Mouse (Mus musculus) limb, embryonic 11.5 days (tissue): ENCODE measurements around the gene Ptgs1. TPM values are rescaled to one million over a fixed set of nuclear protein-coding genes. Genes with fewer than 3 reads are reported as not detected.

ENCODE experiments used
- ATAC-seq: fragments of 200-750 bp; cut with Nextera tagmentation; 2 replicates; pipeline ENCODE4 v1.8.0; 2017; ENCODE audit warnings: low read depth; ENCODE audit not compliant: insufficient number of reproducible peaks, low FRiP score, low TSS enrichment
- DNase-seq: peaks from one replicate; pipeline ENCODE4 v3.0.0-alpha.2; 2015; ENCODE audit warnings: low spot score
- H3K27ac ChIP-seq: fragments of 300-500 bp; sonication (generic); replicated peaks from 2 replicates; pipeline ENCODE4 v1.5.1; 2014; ENCODE audit warnings: low read depth, mild to moderate bottlenecking, low read length
- H3K27me3 ChIP-seq: fragments of 300-500 bp; sonication (generic); 2 replicates; pipeline ENCODE4 v1.6.1; 2014; ENCODE audit warnings: mild to moderate bottlenecking, low read length, mixed read lengths; ENCODE audit not compliant: control insufficient read depth, insufficient read depth
- H3K36me3 ChIP-seq: fragments of 300-500 bp; sonication (generic); 2 replicates; pipeline ENCODE4 v1.6.1; 2014; ENCODE audit warnings: mild to moderate bottlenecking, low read length, moderate library complexity, mixed read lengths; ENCODE audit not compliant: control insufficient read depth, insufficient read depth
- H3K4me1 ChIP-seq: fragments of 300-500 bp; sonication (generic); 2 replicates; pipeline ENCODE4 v1.6.1; 2014; ENCODE audit warnings: low read length, mixed read lengths; ENCODE audit not compliant: control insufficient read depth, insufficient read depth
- H3K4me2 ChIP-seq: fragments of 300-500 bp; sonication (generic); 2 replicates; pipeline ENCODE4 v1.6.1; 2014; ENCODE audit warnings: low read depth, mild to moderate bottlenecking, moderate library complexity; ENCODE audit not compliant: severe bottlenecking
- H3K4me3 ChIP-seq: fragments of 300-500 bp; sonication (generic); 2 replicates; pipeline ENCODE4 v1.5.1; 2014; ENCODE audit warnings: low read depth, low read length
- H3K9ac ChIP-seq: fragments of 300-500 bp; sonication (generic); 2 replicates; pipeline ENCODE4 v1.6.1; 2014; ENCODE audit warnings: mild to moderate bottlenecking, low read length
- H3K9me3 ChIP-seq: fragments of 300-500 bp; sonication (generic); 2 replicates; pipeline ENCODE4 v1.6.1; 2016; ENCODE audit warnings: low read length; ENCODE audit not compliant: control insufficient read depth
- WGBS: fragments of 180-500 bp; shearing (Covaris S2); extraction: QIAGEN DNeasy Blood & Tissue Kit; methylation state at CpG from one replicate; pipeline ENCODE4 v1.1.7; 2014; 5-methylcytosine and 5-hydroxymethylcytosine counted together
- polyA plus RNA-seq: library from polyadenylated mRNA; unstranded; fragments of >200 nt; fragmentation: Nextera tagmentation; extraction: Ambion mirVana; gene quantifications from 2 replicates; pipeline ENCODE4 v1.2.1, GENCODE M21; 2014

Gene Ptgs1
- polyA plus RNA-seq, 1 experiment from 2014 or later = 4.0 TPM

GRCm38 (mm10) chr2:36262025-36262424, 31.8 kb downstream of the Ptgs1 start:
- Histone ChIP-seq H3K4me1 (no peaks in the 10 kb centered on the region), H3K4me2 (no peak overlapping the region), H3K27ac (no peak overlapping the region), H3K9me3 (no peaks in the 10 kb centered on the region), H3K4me3 (no peak overlapping the region), H3K9ac (no peak overlapping the region), H3K36me3 (no peaks in the 10 kb centered on the region), H3K27me3 (no peaks in the 10 kb centered on the region)
- no peak for ATAC-seq
- WGBS = 91% methylated on average over 4 of the region's 4 CpGs
- no peak for DNase-seq

GRCm38 (mm10) chr2:36269458-36269857, 39.2 kb downstream of the Ptgs1 start:
- Histone ChIP-seq H3K27ac (no peak overlapping the region), H3K4me1 (no peaks in the 10 kb centered on the region), H3K36me3 (no peaks in the 10 kb centered on the region), H3K4me2 (no peak overlapping the region), H3K9me3 (no peaks in the 10 kb centered on the region), H3K9ac (no peak overlapping the region), H3K4me3 (no peak overlapping the region), H3K27me3 (no peaks in the 10 kb centered on the region)
- ATAC-seq (no peak), DNase-seq (no peak)
- 92% methylated on average over 3 of the region's 3 CpGs for WGBS

GRCm38 (mm10) chr2:36270186-36270585, 40.0 kb downstream of the Ptgs1 start:
- DNase-seq = no peak
- 49% methylated on average over 2 of the region's 2 CpGs for WGBS
- Histone ChIP-seq H3K27me3 (no peaks in the 10 kb centered on the region), H3K9me3 (no peaks in the 10 kb centered on the region), H3K36me3 (no peaks in the 10 kb centered on the region), H3K4me3 (no peak overlapping the region), H3K27ac (no peak overlapping the region), H3K4me1 (no peaks in the 10 kb centered on the region), H3K9ac (no peak overlapping the region), H3K4me2 (no peak overlapping the region)
- ATAC-seq = no peak

DNA sequence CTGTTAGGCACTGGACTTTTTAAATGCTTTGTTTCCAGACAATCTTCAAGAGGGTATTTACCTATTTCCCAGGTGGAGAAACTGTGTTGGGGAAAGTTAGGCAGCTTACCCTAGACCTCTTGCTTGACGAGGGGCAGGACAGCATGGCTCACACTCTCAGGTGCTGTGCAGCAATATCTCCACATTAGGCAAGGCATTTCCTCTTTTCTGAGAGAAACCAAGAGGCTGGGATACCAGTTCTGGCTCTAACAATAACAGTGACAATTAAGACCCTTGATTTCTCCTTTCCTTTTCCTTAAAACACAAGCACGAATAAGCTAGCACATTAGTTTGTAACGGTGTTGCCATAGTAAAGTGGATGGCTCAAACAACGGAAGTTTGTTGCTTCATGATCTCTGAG, 40.9 kb downstream of the Ptgs1 start:
- no peak overlapping the region for H3K9ac ChIP-seq
- H3K27me3 ChIP-seq = no peaks in the 10 kb centered on the region
- no peak overlapping the region for H3K4me2 ChIP-seq
- no peak overlapping the region for H3K27ac ChIP-seq
- no peak overlapping the region for H3K4me3 ChIP-seq
- ATAC-seq (no peak), DNase-seq (no peak)
- H3K36me3 ChIP-seq = no peaks in the 10 kb centered on the region
- H3K9me3 ChIP-seq = no peaks in the 10 kb centered on the region
- 81% methylated on average over 4 of the region's 4 CpGs for WGBS
- H3K4me1 ChIP-seq = no peaks in the 10 kb centered on the region

GRCm38 (mm10) chr2:36272288-36272950, 42.2 kb downstream of the Ptgs1 start:
- ATAC-seq (no peak), DNase-seq (no peak)
- no peaks in the 10 kb centered on the region for H3K27me3 ChIP-seq
- no peaks in the 10 kb centered on the region for H3K36me3 ChIP-seq
- no peak overlapping the region for H3K27ac ChIP-seq
- no peak overlapping the region for H3K4me2 ChIP-seq
- no peaks in the 10 kb centered on the region for H3K4me1 ChIP-seq
- no peak overlapping the region for H3K4me3 ChIP-seq
- 84% methylated on average over 6 of the region's 6 CpGs for WGBS
- no peak overlapping the region for H3K9ac ChIP-seq
- H3K9me3 ChIP-seq = no peaks in the 10 kb centered on the region

DNA sequence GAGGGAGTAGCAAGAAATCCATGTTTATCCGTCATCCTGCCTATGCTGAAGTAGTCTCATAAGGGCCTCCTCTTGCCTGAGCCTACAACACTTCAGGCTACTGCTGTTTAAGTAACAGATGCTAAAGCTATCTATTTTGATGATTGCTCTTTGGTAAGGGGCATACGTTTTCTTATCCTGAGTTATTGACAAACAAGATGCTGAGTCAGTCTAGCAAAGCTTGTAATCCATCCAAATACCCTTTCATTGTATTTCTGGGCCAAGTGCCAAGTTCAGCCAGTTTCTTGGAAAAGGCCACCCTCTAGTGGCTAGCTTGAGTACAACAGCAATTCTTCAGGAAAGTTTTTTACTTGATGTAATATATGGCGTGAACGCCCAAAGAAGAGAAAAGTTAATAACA, 46.2 kb downstream of the Ptgs1 start:
- Histone ChIP-seq H3K4me3 (no peak overlapping the region), H3K9me3 (no peaks in the 10 kb centered on the region), H3K27ac (no peak overlapping the region), H3K9ac (no peak overlapping the region), H3K27me3 (no peaks in the 10 kb centered on the region), H3K4me2 (no peak overlapping the region), H3K4me1 (no peaks in the 10 kb centered on the region), H3K36me3 (no peaks in the 10 kb centered on the region)
- 39% methylated on average over 4 of the region's 4 CpGs for WGBS
- DNase-seq (peak; percentile 67), ATAC-seq (0 out of 2 replicates have a peak, but pooled peaks have one; percentile 35)

DNA sequence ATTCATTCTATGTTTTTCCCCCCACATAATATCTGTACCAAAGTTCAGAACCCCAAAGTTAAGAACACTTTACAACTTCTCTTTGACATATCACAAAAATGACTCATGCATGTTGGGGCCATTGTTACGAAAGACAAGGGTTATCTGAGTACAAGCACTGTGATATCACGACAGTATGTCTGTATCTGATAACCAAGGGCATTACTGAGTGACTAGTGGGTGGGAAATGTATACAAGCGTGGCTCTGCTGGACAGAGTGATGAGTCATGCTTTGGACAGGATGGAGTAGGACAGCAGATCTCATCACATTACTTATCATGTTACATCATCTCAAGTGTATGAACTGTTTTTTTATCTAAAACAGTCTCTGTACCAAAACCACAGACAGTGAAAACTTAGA, 48.5 kb downstream of the Ptgs1 start:
- H3K9ac ChIP-seq = no peak overlapping the region
- H3K27ac ChIP-seq = no peak overlapping the region
- no peak overlapping the region for H3K4me3 ChIP-seq
- 70% methylated on average over 3 of the region's 3 CpGs for WGBS
- no peak overlapping the region for H3K4me2 ChIP-seq
- H3K4me1 ChIP-seq = no peaks in the 10 kb centered on the region
- H3K9me3 ChIP-seq = no peaks in the 10 kb centered on the region
- no peaks in the 10 kb centered on the region for H3K27me3 ChIP-seq
- H3K36me3 ChIP-seq = no peaks in the 10 kb centered on the region
- no peak for DNase-seq
- no peak for ATAC-seq

DNA sequence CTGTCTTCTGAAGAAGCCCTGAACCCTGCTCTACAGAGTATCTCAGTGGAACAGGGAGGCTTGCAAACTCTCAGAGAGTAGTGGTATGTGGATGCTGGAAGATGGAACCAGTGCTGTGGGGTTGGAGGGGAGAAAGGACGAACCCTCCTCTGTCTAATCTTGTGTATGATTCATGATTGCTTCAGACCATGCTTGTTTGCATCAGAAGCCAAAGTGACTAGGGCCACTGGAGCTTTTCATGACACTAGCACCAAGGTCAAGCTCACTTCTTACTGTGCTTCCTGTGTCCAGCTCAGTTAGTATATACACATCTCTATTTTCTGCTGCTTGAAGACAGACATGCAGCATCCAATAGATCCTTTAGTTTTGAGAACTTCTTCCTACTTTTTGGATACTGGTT, 50.9 kb downstream of the Ptgs1 start:
- Histone ChIP-seq H3K27ac (no peak overlapping the region), H3K4me3 (no peak overlapping the region), H3K27me3 (no peaks in the 10 kb centered on the region), H3K4me2 (no peak overlapping the region), H3K9ac (no peak overlapping the region), H3K4me1 (no peaks in the 10 kb centered on the region), H3K9me3 (no peaks in the 10 kb centered on the region), H3K36me3 (no peaks in the 10 kb centered on the region)
- DNase-seq (no peak), ATAC-seq (no peak)
- WGBS = 76% methylated on average over 1 of the region's 1 CpGs

DNA sequence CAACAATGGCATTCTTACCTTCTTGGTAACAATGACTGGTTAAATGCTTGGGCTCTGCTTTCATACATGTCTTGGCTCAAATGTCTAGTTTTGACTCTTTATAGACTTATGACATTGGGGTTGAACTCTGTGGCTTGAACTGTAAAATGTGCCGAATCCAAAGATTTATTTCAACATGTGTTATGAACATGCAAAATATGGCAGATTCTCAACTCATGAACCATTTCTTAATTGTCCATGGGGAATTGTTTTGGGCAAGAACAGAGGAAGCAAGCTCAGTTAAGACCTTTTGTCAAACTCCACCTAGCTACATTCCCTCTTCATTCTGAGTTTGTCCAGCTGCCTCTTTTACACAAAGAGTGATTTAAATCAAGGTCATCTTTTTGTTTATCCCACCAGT, 52.1 kb downstream of the Ptgs1 start:
- H3K4me3 ChIP-seq = no peak overlapping the region
- no peak overlapping the region for H3K4me2 ChIP-seq
- H3K9me3 ChIP-seq = no peaks in the 10 kb centered on the region
- H3K27me3 ChIP-seq = no peaks in the 10 kb centered on the region
- DNase-seq (no peak), ATAC-seq (no peak)
- WGBS = 90% methylated on average over 1 of the region's 1 CpGs
- no peaks in the 10 kb centered on the region for H3K4me1 ChIP-seq
- no peak overlapping the region for H3K27ac ChIP-seq
- no peaks in the 10 kb centered on the region for H3K36me3 ChIP-seq
- H3K9ac ChIP-seq = no peak overlapping the region
